Mouse (Mus musculus): ENCODE results near the gene Deaf1. TPM values are rescaled to one million over a fixed set of nuclear protein-coding genes. Genes with fewer than 3 reads are reported as not detected.
A peak's percentile ranks its signal among the peaks of the same experiment; 100 is the strongest.

The Deaf1 gene
- polyA plus RNA-seq, 1 experiment from 2014 or later, result 224 TPM

GRCm38 (mm10) chr7:141355626-141356326 lies 28.3 kb upstream of the Deaf1 start:
- H3K4me1 ChIP-seq, result peaks cover 13% of the 10 kb centered on the region
- no peak for ATAC-seq (replicated peaks)
- H3K27ac ChIP-seq, result 0 out of 2 replicates have a peak overlapping the region, but pooled peaks have one; percentile 18
- no peaks in the 10 kb centered on the region; the same call in 1 of the 2 replicates for H3K27me3 ChIP-seq (replicated peaks)
- no peaks in the 10 kb centered on the region for H3K9me3 ChIP-seq
- H3K4me3 ChIP-seq, result no peak overlapping the region
- H3K4me2 ChIP-seq, result no peak overlapping the region
- H3K9ac ChIP-seq, result no peak overlapping the region
- H3K36me3 ChIP-seq (replicated peaks), result no peaks in the 10 kb centered on the region
- 55% methylated on average over 12 of the region's 12 CpGs for WGBS

- peaks cover 13% of the 10 kb centered on the region for H3K4me1 ChIP-seq
- no peaks in the 10 kb centered on the region for H3K36me3 ChIP-seq (replicated peaks)
- ATAC-seq (replicated peaks), result peak; percentile 73
- 56% methylated on average over 8 of the region's 8 CpGs for WGBS
- H3K9ac ChIP-seq, result no peak overlapping the region
- no peak overlapping the region for H3K4me3 ChIP-seq
- 0 out of 2 replicates have a peak overlapping the region, but pooled peaks have one; percentile 18 for H3K27ac ChIP-seq
- H3K27me3 ChIP-seq (replicated peaks), result no peaks in the 10 kb centered on the region
- no peak overlapping the region for H3K4me2 ChIP-seq
- H3K9me3 ChIP-seq, result no peaks in the 10 kb centered on the region
These were observed 27.6 kb upstream of the Deaf1 start for GRCm38 (mm10) chr7:141355051-141355450.

GRCm38 (mm10) chr7:141351061-141351460 lies 23.6 kb upstream of the Deaf1 start:
- 86% methylated on average over 6 of the region's 6 CpGs for WGBS
- H3K4me2 ChIP-seq, result no peak overlapping the region
- peaks cover 11% of the 10 kb centered on the region for H3K4me1 ChIP-seq
- ATAC-seq (replicated peaks), result no peak
- no peaks in the 10 kb centered on the region for H3K36me3 ChIP-seq (replicated peaks)
- H3K27me3 ChIP-seq (replicated peaks), result no peaks in the 10 kb centered on the region
- H3K9ac ChIP-seq, result no peak overlapping the region
- H3K9me3 ChIP-seq, result no peaks in the 10 kb centered on the region
- no peak overlapping the region for H3K4me3 ChIP-seq
- H3K27ac ChIP-seq, result no peak overlapping the region

- no peak overlapping the region for H3K4me3 ChIP-seq
- H3K27me3 ChIP-seq (replicated peaks), result 0 out of 2 replicates have a peak, but pooled peaks cover 3% of the 10 kb centered on the region
- 92% methylated on average over 5 of the region's 5 CpGs for WGBS
- H3K9me3 ChIP-seq, result no peaks in the 10 kb centered on the region
- H3K4me1 ChIP-seq, result no peaks in the 10 kb centered on the region
- H3K9ac ChIP-seq, result no peak overlapping the region
- no peak overlapping the region for H3K27ac ChIP-seq
- ATAC-seq (replicated peaks), result no peak
- no peaks in the 10 kb centered on the region for H3K36me3 ChIP-seq (replicated peaks)
- no peak overlapping the region for H3K4me2 ChIP-seq
These were observed 17.3 kb upstream of the Deaf1 start for GRCm38 (mm10) chr7:141344787-141345186.

GRCm38 (mm10) chr7:141343696-141344095 lies 16.2 kb upstream of the Deaf1 start:
- no peak for ATAC-seq (replicated peaks)
- H3K4me2 ChIP-seq, result no peak overlapping the region
- no peaks in the 10 kb centered on the region for H3K9me3 ChIP-seq
- H3K4me1 ChIP-seq, result peaks cover 4% of the 10 kb centered on the region
- WGBS, result 80% methylated on average over 7 of the region's 7 CpGs
- no peak overlapping the region for H3K9ac ChIP-seq
- no peaks in the 10 kb centered on the region for H3K36me3 ChIP-seq (replicated peaks)
- H3K27ac ChIP-seq, result no peak overlapping the region
- 0 out of 2 replicates have a peak, but pooled peaks cover 3% of the 10 kb centered on the region for H3K27me3 ChIP-seq (replicated peaks)
- H3K4me3 ChIP-seq, result no peak overlapping the region

GRCm38 (mm10) chr7:141343230-141343629 lies 15.7 kb upstream of the Deaf1 start:
- H3K27ac ChIP-seq, result no peak overlapping the region
- no peak overlapping the region for H3K4me3 ChIP-seq
- no peak overlapping the region for H3K9ac ChIP-seq
- H3K36me3 ChIP-seq (replicated peaks), result no peaks in the 10 kb centered on the region
- no peaks in the 10 kb centered on the region for H3K9me3 ChIP-seq
- no peak for ATAC-seq (replicated peaks)
- peaks cover 7% of the 10 kb centered on the region; the same call in 1 of the 2 replicates for H3K27me3 ChIP-seq (replicated peaks)
- WGBS, result 53% methylated on average over 2 of the region's 2 CpGs
- no peak overlapping the region for H3K4me2 ChIP-seq
- H3K4me1 ChIP-seq, result peaks cover 7% of the 10 kb centered on the region

- H3K9ac ChIP-seq, result no peak overlapping the region
- peaks cover 9% of the 10 kb centered on the region; the same call in 1 of the 2 replicates for H3K27me3 ChIP-seq (replicated peaks)
- peaks cover 7% of the 10 kb centered on the region for H3K4me1 ChIP-seq
- no peak overlapping the region for H3K4me2 ChIP-seq
- WGBS, result 88% methylated on average over 10 of the region's 10 CpGs
- ATAC-seq (replicated peaks), result no peak
- H3K4me3 ChIP-seq, result no peak overlapping the region
- H3K36me3 ChIP-seq (replicated peaks), result no peaks in the 10 kb centered on the region
- H3K9me3 ChIP-seq, result no peaks in the 10 kb centered on the region
- H3K27ac ChIP-seq, result no peak overlapping the region
These were observed 14.3 kb upstream of the Deaf1 start for GRCm38 (mm10) chr7:141341689-141342226.

GRCm38 (mm10) chr7:141340476-141340875 lies 13.0 kb upstream of the Deaf1 start:
- Histone ChIP-seq H3K9ac (no peak overlapping the region), H3K4me2 (no peak overlapping the region), H3K27ac (no peak overlapping the region), H3K9me3 (no peaks in the 10 kb centered on the region), H3K4me3 (no peak overlapping the region), H3K36me3 (replicated peaks) (no peaks in the 10 kb centered on the region), H3K4me1 (peaks cover 7% of the 10 kb centered on the region), H3K27me3 (replicated peaks) (peaks cover 9% of the 10 kb centered on the region; the same call in 1 of the 2 replicates)
- 77% methylated on average over 6 of the region's 6 CpGs for WGBS
- ATAC-seq (replicated peaks), result no peak

GRCm38 (mm10) chr7:141340023-141340422 lies 12.5 kb upstream of the Deaf1 start:
- no peak overlapping the region for H3K27ac ChIP-seq
- peaks cover 9% of the 10 kb centered on the region; the same call in 1 of the 2 replicates for H3K27me3 ChIP-seq (replicated peaks)
- no peaks in the 10 kb centered on the region for H3K9me3 ChIP-seq
- 84% methylated on average over 7 of the region's 7 CpGs for WGBS
- H3K4me2 ChIP-seq, result no peak overlapping the region
- no peaks in the 10 kb centered on the region for H3K36me3 ChIP-seq (replicated peaks)
- no peak overlapping the region for H3K4me3 ChIP-seq
- no peak for ATAC-seq (replicated peaks)
- no peak overlapping the region for H3K9ac ChIP-seq
- peaks cover 7% of the 10 kb centered on the region for H3K4me1 ChIP-seq

- H3K4me2 ChIP-seq, result peak overlapping the region; percentile 34; the same call in 1 of the 2 replicates
- H3K27me3 ChIP-seq (replicated peaks), result peaks cover 9% of the 10 kb centered on the region; the same call in 1 of the 2 replicates
- no peaks in the 10 kb centered on the region for H3K9me3 ChIP-seq
- 41% methylated on average over 20 of the region's 20 CpGs for WGBS
- no peak overlapping the region for H3K9ac ChIP-seq
- H3K36me3 ChIP-seq (replicated peaks), result no peaks in the 10 kb centered on the region
- H3K4me1 ChIP-seq, result peaks cover 7% of the 10 kb centered on the region
- no peak overlapping the region for H3K27ac ChIP-seq
- no peak overlapping the region for H3K4me3 ChIP-seq
- ATAC-seq (replicated peaks), result no peak
These were observed 11.9 kb upstream of the Deaf1 start for GRCm38 (mm10) chr7:141339215-141339920.

GRCm38 (mm10) chr7:141338576-141339131 lies 11.2 kb upstream of the Deaf1 start, which contains the start of gene Eps8l2:
TSS of gene Eps8l2 (plus strand) at chr7:141338880.
- no peak within 1 kb of the TSS for H3K9ac ChIP-seq
- no peaks in the 10 kb centered on the region for H3K9me3 ChIP-seq
- 5% methylated on average over 21 of the region's 23 CpGs for WGBS
- no peak within 1 kb of the TSS for H3K4me3 ChIP-seq
- peaks cover 9% of the 10 kb centered on the region; the same call in 1 of the 2 replicates for H3K27me3 ChIP-seq (replicated peaks)
- H3K4me2 ChIP-seq, result peak within 1 kb of the TSS; percentile 34
- no peak; the same call in 1 of the 2 replicates for ATAC-seq (replicated peaks)
- H3K36me3 ChIP-seq (replicated peaks), result peaks cover 6% of the 10 kb centered on the region; the same call in 1 of the 2 replicates
- H3K27ac ChIP-seq, result no peak within 1 kb of the TSS
- H3K4me1 ChIP-seq, result peaks cover 7% of the 10 kb centered on the region

Data from midbrain, embryonic 15.5 days (tissue).